Mouse (Mus musculus) G1E-ER4 (cell line): ENCODE results near the gene Spag6l. TPM values are rescaled to one million over a fixed set of nuclear protein-coding genes. Genes with fewer than 3 reads are reported as not detected.

Experiments
- GATA1 ChIP-seq: IDR thresholded peaks from one replicate; pipeline ENCODE4 v1.8.0; 2012; ENCODE audit warnings: low read length, inconsistent platforms
- polyA plus RNA-seq: library from polyadenylated mRNA; stranded (reverse); fragments of >175 nt; gene quantifications from 2 replicates; pipeline ENCODE4 v1.2.3, GENCODE M21; 2012

Spag6l gene
- polyA plus RNA-seq: not detected in 2 replicates

DNA sequence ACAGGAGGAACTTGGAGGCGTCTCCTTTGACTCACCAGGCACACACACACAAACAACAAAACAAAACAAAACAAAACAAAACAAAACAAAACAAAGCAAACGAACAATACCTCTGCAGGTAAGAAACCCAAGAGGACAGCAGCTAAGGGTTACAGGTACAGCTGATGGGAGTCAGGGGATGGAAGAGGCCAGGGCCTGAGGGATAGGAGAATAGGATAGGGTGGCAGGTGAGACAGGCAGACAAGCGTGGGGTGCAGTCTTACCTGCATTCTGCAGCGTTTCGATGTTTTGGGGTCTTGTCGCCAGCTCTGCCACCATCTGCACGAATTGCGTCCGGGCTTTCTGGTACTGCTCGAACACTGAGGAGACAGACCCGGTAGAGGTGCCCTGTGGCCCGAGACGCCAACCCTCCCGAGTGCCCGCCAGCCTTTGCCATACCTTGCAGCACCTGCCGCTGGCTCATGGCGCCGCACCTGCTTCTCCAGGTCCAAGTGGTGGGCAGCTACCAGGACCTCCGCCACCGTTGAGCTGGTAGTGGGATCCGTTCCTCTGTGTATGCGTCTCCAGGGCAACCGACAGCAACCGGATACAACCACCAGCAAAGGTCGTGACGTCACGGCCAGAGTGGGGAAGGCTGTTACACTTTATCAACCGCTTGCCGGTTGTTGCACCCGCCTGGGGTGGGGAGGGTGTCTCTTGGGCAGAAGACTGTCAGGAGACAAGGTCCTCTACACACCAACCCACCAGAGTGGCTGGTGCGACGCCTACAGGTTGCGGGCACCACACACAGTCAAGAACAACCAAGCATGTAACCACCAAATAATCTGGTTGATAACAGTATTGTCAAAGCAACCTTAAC lies at the start of gene Spag6l:
Spag6l (minus strand) TSS at position 700 of the 859 bp plus-strand sequence.
- TF ChIP-seq GATA1: no peak

DNA sequence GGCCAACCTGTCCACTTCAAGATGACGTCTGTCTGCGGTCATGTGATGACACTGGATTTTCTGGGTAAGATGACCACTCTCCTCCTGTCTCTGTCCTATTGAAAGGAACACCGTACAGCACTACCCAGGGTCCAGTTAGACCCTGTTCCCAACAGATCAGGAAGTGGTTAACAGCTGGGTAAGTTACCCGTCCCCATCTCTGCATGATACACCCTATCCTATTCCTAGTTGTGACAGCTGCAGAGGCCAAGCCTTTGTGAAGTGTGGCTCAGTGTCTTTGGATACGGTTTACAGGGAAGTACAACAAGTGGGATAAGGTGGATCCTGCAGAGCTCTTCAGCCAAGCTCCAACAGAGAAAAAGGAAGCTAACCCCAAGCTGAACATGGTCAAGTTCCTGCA lies 49.8 kb upstream of the Spag6l start:
- no peak for TF ChIP-seq GATA1

DNA sequence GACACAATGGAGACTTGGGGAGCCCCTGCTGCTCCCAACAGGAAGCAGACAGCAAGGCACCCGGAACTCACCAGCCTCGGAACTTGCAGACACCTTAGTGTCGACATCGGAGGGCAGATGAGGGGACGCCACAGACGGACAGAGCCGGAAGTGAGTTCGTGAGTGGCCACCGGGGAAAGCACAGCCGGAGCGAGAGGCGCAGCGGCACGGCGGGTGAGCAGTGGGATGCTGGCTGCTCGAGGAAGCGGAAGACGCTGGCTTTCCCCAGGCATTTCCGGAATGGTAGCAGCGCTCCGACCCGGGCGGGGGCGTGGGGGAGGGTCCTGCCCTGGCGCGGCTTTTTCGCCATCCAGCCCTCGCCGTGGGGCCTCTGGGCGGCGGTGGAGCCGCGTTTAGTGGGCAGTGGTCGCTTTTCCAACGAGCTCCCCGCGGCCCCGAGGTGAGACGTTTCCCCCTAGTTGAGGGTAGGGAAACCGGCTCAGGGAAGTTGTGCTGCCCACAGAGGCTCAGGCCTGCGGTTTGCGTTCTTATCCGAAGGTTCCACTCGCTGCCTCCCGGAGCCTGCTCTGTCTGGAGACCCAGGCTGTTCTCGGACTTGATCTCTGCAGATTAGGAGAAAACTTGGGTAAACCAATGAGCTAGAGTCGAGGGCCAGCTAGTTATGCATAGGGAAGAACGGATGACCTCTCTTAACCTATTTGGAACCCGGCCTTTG lies 41.5 kb upstream of the Spag6l start, which contains the start of the genes Top3b and Vpreb1:
Top3b (plus strand) TSS at position 120 of the 715 bp plus-strand sequence.
Vpreb1 (minus strand) TSS at position 227 of the 715 bp plus-strand sequence.
- TF ChIP-seq GATA1: peak; percentile 15

DNA sequence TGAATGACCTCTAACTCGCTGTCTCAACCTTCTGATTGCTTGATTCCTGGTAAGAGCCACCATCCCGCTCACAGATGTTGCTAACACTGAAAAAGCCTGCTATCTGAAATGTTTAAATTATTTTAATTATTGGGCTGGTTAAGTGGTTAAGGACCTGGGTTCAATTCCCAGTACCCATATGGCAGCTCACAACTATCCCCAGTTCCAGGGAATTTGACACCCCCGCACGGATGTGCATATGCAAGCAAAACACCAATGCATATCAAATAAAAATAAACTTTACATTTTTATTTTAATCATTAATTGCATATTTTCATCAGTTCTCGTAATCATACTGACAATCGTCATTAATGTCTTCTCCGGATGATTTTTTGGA lies 41.0 kb upstream of the Spag6l start:
- no peak for TF ChIP-seq GATA1

DNA sequence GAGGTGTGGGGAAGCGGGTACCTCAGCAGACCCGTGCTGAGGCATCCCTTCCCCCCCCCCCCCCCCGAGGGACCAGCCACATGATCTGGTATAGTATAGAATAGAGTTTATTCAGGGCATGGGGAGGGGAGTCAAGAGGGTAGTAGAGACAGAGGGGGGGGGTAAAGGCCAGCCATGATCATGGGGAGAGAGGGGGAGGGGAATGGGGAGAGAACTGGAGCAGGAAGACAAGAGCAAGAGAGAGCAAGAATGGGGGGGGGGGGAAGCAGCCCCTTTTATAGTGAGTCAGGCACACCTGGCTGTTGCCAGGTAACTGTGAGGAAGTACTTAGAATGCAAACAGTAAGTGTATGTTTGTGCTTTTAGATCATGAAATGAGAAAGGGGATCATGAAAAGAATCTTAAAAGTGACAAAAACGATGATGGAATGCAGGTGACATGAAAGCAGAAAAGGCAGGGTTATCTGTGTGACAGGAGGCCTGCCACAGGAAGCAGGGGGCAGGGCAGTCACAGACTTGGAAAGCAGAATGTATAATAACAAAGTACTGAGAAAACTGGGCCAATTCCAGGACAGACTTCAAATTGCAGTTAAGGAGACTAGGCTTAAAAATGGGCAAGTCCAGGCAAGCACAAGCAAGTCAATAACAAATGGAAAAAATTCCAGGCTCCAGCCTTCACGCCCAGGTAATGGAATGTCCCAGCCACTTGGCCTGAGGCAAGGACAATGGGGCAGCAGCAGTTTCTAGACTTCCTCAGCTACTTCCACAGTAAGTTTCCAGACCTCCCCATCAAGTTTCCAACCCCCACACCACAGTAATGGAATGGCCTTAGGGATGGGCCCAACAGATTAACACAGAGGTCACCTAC lies 36.7 kb upstream of the Spag6l start:
- no peak for TF ChIP-seq GATA1

DNA sequence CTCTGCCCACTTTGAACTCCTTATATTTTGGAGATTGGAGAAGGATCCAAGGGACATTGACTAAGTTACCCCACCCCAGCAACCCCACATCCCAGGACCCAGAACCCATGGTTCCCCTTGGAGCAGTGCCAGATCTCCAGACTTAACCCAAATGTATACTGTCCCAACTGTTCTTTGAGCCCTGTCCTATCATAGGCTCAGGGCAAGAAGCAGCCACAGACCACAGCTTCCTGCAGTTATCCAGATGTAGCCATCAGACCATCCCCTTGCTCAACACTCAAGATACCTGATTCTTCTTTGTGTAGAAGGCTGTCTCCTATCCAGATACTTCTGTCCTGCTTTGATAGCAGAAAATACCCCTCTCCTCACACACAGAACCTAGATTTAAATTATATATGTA lies 36.0 kb upstream of the Spag6l start:
- no peak for TF ChIP-seq GATA1

DNA sequence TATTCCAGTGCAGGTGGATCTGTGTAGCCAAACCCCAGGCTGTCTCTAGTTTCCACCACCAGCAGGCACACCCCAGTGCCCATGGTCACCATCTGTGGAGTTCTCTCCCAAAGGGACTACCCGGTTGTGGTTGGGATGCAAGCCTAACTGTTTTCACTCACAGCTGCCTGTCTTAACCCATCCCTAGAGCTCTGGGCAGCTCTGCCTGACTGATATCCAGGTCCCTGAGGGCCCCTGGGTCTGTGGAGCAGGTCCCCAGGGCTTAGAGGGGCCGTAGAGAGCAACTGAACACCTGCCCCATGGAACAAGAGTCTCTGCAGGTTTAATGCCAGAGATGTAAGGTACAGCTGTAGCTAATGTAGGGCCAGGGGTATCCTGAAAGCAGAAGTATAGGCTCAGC lies 34.7 kb upstream of the Spag6l start, which contains the start of gene Igll1:
Igll1 (minus strand) TSS at position 8 of the 400 bp plus-strand sequence.
- no peak for TF ChIP-seq GATA1

DNA sequence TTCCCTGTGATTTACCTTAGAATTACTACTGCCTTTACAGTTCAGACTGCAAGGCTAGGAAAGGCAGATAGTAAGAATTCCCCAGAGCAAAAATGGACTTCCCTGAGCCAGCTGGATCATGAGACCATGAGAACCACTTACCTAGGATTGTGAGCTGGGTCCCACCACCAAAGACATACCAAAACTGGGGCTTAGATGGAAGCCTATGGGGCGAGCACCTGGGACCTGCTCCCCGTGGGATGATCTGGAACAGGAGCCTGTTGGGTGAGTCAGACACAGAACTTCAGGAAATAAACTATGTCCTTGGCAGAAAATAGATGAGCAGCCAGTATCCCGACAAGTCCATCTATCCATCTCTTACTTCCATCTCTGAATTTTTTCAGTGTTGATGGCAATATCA lies 33.0 kb upstream of the Spag6l start:
- no peak for TF ChIP-seq GATA1

DNA sequence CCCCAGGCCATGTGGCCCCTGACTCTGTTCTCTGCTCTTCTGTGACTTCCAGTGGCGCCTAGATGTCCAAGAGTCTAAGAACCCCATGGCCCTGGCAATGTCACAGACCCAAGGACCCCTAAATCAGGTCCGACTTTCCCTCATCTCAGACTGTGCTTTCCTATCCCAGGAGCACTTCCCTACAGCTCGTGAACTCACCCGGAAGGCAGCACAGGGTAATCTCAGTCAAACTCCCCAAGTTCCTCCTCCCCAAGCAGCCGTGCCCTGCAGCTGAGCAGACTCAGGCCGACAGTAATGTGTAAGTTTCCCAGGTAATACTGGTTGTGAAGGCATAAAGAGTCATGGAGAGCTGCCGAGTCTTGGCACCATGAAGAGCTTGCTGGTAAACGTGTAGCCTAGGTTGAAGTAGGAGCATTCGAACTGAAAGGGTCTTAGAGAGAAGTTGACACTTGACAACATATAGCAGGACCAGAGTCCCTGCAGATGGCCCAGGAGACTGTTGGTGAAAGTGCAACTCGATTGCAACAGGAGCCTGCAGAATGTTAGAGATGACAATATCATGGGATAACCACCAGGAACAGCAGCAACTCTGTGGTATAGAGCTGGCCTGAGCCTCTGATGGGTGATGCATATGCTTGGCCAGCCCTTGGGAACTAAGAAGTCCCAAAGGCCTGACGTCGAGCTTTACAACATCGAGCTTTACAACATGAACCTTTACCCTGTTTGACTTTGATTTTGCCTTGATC lies 27.6 kb upstream of the Spag6l start:
- no peak for TF ChIP-seq GATA1

DNA sequence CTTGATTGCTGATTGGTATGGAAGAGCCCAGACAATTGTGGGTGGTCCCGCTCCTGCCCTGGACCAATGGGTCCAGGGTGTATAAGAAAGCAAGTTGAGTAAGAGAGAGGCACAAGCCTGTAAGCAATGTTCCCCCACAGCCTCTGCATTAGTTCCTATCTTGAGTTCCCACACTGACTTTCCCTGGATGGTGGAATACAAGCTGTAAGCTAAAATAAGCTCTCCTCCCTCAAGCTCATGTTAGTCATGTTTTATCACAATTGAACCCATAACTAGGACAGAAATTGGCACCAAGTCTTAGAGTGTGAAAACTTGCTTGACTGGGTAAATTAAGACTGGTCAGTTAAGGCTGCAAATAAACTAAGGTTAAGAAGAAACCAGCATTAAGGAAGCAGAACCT lies 26.3 kb upstream of the Spag6l start:
- no peak for TF ChIP-seq GATA1

DNA sequence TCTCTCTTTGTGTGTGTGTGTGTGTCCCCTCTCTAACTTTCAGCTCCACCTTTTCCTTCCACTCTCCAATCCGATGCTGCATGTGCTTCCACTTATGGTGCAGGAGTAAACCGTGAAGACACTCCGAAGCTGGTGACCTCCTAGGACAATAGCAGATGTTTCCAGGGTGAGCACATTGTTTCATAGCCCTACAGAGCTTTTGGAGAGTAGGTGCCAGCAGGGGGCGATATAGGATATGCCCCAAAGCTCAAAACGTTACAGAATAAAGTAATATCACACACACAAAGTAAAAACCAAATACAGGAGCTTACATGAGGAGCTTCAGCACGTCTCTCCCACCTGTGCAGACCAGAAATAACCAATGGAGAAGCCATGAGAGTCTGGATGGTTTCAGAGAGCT lies 25.6 kb upstream of the Spag6l start:
- no peak for TF ChIP-seq GATA1

DNA sequence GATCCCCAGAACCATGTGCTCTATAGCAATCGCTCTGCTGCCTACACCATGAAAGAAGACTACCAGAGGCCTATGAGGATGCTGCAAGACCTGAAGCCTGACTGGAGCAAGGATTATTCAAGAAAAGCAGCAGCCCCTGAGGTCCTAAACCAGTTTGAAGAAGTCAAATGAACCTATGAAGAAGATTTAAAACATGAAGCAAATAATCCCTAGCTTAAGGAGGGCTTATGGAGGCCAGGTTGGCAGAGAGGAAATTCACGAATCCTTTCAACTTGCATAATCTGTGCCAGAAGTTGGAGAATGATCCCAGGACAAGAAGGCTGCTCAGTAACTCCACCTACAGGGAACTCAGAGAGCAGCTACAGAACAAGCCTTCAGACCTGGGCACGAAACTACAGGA lies 23.2 kb upstream of the Spag6l start:
- no peak for TF ChIP-seq GATA1

DNA sequence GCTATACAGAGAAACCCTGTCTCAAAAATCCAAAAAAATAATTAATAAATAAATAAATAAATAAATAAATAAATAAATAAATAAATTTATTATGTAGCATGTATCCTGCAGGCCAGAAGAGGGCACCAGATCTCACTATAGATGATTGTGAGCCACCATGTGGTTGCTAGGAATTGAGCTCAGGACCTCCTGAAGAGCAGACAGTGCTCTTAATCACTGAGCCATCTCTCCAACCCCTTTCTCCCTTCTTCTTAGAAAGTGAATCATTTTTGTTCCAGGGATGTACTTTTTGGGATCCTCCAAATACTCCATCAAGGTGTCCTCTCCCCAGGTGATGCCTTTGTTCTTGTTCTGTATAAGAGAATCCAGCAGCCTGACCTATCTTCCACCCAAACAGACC lies 19.9 kb upstream of the Spag6l start:
- TF ChIP-seq GATA1: no peak

DNA sequence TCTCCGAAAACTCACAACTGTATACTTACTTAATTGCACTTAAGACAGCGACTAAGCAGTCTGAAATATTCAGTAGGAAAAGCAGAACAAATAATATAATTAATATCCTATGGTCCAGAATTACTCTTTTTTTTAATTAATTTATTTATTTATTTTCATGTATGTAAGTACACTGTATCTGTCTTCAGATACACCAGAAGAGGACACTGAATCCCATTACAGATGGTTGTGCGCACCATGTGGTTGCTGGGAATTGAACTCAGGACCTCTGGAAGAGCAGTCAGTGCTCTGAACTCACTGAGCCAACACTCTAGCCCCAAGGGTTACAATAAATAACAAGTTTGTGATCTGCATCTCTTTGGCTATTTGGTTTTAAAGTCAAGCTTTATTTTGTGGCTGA lies 415 bp upstream of the Spag6l start:
- TF ChIP-seq GATA1: no peak

DNA sequence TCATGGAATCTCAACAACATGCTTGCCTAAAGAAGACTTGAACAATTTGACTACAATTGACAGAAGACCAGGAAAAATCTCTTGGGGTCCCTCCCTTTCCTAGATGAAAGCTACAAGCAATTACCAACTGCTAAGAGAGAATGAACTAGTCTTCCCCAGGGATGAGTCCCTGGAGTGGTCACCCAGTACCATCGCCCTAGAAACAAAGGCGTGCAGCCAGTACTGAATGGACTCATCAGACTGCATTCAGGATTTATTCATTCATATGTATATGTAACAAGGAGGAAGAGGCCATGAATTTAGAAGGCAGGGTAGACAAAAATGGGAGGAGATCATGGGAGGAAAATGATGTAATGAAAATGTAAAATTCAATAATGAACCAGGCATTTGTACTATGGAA lies 3.0 kb downstream of the Spag6l start:
- no peak for TF ChIP-seq GATA1
